Mouse (Mus musculus) mesoderm, embryonic 11.5 days (tissue): ENCODE measurements around the gene Mst1r.

Experiments
- DNase-seq: peaks from one replicate; pipeline ENCODE4 v3.0.0-alpha.2; 2012; ENCODE audit warnings: low read depth, low spot score

The Mst1r gene

DNA sequence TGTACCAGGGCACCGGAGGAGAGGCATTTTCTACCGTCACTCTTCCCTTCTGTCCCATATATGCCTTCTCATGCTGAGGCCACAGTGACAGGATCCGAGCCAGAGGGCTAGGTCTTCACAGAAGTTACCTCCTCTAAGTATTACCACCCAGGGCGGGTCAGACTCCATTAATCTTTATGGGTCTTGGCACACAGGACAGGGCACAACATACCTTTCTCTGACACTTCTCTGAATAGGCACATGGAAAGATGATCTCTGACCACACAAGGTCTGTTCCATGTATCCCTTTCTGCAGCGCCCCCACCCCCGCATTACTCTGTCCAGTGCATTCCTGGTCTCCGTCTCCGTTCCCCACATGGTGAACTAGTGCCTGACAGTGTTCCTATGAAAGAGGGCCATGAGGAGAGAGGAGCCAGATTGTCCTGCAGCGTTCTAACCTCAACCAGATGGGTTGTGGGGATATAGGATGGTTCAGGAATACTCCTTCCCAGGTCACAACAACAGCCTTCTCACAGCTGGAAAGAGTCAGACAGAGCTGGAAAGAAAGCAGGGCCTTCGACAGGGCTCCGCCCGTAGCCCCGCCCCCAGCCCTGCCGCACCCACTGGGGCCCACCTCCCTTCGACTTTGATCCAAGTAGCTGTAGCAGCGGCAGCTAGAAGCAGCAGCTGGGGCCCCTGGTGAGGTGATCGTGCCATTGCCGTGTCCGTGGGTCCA is at the start of gene Mst1r:
Gene Mst1r (plus strand): TSS at position 622 of the 715 bp plus-strand sequence.
- DNase-seq: peak; percentile 70

DNA sequence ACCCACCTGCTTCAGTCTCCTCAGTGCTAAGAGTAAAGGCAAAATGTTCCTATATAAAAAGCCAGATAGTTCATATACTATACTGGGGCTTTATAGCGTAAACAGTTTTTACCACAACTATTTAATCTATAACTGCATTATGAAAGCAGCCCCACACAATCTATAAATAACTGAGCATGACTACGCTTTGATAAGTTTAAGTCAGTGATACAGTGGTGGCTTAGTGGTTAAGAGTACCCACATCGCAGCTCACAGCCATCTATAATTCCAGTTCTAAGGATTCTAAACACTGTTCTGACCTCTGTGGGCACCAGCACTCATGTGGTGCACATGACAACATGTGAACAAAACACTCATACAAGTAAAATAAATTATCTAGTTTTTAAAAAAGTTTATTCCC is 48.3 kb upstream of the Mst1r start:
- no peak for DNase-seq

DNA sequence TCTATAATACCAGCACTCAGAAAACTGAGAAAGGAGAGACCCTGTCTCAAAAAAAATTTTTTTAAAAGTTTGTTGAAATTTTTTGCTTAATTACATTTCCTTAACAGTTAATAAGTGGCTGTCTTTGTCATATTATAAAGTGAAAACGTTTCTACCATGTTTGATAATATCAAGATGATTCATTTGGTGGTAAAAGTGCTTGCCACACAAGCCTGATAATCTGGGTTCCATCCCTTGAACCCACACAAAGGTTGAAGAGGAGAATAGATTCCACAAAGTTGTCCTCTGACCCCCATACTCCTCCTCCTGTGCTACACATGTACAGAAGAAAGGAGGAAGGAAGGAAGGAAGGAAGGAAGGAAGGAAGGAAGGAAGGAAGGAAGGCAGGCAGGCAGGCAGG is 42.2 kb upstream of the Mst1r start:
- DNase-seq: no peak

DNA sequence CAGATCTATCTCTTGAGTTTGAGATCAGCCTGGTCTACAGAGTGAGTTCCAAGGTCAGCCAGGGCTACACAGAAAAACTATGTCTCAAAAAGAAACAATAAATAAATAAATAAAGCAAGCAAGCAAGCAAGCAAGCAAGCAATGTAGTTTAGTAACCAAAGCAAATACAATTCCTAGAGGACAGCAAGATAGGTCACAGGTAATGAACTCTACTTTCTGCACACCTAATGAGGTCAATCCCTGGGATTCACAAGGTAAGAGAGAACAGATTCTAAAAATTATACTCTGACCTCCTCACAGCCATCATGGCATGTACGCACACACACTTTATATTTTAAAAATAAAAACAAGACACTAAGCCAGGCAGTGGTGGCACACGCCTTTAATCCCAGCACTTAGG is 40.6 kb upstream of the Mst1r start:
- DNase-seq: no peak

DNA sequence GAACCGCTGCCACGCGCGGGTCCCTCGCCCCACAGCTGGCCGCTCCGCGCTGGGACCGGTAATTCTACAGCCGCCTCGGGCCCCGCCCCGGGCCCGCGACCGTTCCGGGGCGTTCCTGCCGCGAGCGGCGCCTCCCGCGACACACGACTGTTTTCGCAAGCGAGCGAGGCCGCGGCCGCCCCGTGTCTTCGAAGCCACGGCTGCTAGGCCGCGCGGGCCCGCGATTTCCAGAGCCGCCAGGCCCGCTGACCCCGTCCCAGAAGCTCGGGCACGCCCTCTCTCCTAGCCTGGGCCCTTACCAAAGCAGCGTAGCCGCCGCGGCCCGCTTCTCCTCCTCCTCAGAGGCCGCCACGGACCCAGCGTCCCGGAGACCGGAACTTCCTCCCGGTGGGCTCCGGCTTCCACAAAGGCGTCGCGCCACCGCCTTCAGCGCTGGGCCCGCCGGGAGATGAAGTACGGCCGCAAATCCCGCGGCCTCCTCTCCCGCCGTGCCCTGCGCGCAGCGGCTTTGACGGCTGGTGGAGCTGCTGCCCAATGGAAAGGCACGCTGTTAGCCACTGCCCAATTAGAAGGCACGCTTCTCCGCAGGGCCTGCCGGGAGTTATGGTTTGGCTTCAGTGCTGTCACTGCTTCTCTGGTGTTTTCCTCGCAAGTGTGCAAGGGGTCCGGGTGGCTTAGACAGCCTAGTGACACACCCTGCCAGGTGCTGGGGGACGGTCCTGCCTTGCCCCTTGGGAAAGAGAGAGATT is 34.1 kb upstream of the Mst1r start:
- peak; percentile 95 for DNase-seq

DNA sequence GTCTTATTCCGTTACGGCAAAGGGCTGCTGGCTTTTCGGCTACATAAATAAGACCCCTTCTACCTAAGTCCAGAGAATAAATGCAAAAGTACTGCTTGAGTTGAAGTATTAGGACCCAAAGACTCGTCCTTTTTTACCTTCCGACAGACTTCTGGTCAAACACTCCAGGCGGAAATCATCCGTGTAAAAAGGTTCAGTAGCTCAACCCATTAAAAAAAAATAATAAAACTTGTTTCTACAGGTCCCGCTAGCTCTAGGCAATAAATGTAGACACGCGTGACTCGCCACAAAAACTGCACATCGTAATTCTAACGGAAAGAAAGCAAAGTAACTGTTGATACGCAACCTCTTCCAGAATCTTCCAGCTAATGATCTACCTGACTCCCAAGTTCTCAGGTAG is 33.5 kb upstream of the Mst1r start, which contains the start of gene Rbm6:
Gene Rbm6 (minus strand): TSS at position 101 of the 400 bp plus-strand sequence.
- DNase-seq: no peak

DNA sequence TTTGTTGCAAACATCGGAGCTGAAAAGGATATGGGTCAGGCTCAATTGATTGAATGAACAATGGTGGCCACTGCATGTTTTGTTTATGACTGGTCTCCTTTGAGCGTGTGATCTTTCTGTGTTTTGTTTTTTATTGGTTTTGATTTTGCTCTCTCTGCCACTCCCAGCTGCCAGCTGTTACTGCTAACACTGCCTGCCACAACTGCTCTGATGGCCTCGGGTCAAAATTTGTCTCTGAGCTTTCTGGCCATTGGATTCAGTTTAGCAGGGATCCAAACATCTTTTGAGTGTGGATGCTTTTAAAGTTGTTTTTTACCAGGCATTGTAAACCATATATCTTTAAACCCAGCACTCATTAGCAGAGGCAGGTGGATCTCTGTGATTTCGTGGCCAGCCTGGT is 26.3 kb upstream of the Mst1r start:
- DNase-seq: no peak

DNA sequence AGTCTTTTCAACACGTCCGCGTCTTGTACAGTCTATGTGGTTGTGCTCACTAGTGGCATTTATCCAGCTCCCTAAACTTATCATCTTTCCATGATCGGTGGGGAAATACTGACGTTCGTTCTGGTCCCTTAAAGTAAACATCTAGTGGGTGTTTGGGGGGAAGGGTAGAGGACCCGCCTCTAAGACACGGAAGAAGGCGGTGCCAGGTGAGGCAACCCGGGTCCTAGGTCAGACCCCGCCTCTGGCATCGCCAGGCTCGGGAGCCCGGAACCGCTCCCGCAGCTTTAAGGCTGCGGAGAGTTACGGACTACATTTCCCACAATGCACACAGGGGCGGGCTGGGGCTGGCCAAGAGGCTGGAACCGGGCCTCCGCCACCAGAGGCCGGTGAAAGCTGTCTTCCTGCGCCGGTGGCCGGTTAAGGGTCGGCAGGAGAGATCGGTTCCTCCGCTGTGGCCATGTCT is 18.8 kb upstream of the Mst1r start, which contains the start of gene Mon1a:
Gene Mon1a (plus strand): TSS at position 348 of the 463 bp plus-strand sequence.
- DNase-seq: peak; percentile 84

DNA sequence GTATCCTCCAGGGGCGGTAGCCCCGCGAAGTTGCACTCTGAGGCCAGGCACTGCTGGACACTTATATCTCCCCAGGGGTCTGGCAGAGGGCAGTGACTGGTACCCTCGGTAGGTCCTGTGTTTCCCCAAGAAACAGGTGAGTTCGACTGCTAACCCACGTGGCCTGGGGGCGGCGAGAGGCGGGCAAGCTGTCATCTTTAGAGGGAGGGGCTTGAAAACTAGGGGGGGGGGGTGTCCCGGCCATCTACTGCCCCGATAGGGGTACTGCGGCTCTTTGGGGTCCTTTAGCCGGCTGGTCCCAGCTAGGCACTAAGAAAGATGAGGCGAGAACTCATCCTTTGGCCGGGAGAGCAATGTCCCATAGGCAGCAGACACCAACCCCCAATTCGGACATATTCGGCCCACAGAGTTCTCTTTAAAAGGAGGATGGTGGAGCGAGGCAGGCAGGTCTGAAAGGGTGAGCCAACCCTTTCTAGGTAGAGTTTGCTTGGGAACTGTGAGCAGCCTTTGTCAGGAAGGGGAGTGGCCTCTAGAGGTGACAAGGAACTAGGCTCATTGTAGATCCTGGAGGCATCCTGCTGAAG is 18.3 kb upstream of the Mst1r start:
- DNase-seq: peak; percentile 50

DNA sequence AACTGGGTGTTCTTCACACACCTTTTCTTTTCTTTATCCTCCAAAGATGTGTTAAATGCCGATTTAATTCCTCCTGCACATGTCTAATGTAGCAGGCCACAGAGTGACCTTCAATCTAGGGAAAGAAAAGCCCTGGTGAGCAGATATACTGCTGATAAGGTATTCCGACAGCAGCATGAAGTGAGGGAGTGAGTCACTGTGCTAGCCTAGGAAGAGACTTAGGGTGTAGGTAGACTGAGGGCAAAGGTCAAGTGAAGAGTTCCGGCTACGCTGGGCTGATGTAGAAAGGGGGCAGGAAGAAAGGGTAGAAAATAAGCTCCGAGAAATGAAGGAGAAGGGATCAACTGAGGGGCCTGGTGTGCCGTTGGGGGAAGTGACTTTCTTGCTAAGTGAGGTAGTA is 16.4 kb upstream of the Mst1r start:
- DNase-seq: no peak

DNA sequence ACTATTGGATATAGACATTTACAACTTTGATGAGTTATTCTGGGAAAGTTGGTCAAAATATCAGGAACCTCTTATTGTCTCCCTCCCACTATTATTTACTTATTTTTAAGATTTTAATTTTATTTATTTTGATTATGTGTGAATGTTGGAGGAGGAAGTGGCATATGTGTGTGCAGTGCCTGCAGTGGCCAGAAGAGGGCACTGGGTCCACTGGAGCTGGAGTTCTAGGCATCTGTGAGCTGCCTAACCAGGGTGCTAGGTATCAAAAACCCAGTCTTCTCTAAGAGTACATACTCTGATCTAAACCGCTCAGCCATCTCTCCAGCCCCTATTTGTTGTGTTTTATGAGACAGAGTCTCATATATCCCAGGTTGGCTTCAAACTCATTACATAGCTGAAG is 15.7 kb upstream of the Mst1r start:
- no peak for DNase-seq

DNA sequence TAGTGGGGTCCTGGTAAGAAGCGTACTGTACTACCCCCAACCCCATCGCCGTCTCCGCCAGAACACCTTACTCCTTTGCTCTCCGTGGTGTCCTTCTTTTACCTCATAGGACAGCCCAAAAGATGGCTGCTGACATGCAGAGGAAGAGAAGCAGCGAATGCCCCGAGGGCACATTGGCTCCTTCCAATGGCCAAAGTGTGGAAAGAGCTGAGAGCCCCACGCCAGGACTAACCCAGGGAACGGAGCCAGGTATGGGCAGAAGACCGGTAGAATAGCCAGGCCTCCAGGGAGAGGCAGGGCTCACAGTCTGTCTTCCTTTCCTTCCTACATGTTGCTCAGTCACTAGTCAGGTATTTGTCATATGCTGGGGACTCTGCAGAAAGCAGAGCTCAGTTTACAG is 8.1 kb upstream of the Mst1r start:
- no peak for DNase-seq

DNA sequence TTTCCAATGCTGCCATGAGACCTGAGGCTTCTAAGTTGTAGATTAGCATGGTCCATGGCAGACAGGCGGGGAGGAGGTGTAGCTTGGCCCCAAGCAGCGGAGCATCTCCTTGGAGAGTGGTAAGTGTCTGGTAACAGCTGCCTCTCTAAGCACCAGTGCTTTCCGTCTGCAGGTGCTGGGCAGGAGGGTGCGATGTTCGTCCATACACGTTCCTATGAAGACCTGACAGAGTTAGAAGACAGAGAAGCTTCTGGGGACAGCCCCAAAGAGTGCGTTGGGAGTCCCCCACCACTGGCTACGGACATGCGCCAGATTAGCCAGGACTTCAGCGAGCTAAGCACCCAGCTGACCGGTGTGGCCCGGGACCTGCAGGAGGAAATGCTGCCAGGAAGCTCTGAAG is 6.8 kb upstream of the Mst1r start:
- no peak for DNase-seq

DNA sequence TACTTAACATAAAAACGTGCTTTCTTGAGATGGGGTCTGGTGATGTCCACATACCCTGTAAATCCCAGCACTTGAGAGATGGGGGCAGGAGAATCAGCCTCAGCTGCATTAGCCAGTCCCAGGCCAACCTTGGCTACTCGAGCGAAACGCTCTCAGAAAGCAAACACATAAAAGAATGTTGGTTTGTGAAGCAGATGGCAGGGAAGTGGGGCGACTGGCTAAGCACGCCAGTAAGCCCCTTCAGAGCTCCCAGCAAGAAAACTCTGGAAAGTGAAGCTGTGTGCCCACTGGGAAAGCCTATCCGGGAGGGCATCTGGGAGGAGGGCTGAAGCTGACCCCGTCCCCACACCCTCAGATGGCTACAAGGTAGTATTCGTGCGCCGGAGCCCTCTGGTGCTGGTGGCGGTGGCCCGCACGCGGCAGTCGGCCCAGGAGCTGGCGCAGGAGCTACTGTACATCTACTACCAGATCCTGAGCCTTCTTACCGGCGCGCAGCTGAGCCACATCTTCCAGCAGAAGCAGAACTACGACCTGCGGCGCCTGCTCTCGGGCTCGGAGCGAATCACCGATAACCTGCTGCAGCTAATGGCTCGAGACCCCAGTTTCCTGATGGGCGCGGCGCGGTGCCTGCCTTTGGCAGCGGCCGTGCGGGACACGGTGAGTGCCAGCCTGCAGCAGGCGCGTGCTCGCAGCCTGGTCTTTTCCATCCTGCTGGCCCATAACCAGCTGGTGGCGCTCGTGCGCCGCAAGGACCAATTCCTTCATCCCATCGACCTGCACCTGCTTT is 5.6 kb upstream of the Mst1r start:
- peak; percentile 89 for DNase-seq

DNA sequence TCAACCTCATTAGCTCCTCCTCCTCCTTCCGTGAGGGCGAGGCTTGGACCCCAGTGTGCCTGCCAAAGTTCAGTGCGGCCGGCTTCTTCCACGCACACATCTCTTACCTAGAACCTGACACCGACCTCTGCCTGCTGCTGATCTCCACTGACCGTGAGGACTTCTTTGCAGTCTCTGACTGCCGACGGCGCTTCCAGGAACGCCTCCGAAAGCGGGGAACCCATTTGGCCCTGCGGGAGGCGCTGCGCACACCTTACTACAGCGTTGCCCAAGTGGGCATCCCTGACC is 5.1 kb upstream of the Mst1r start:
- DNase-seq: no peak

DNA sequence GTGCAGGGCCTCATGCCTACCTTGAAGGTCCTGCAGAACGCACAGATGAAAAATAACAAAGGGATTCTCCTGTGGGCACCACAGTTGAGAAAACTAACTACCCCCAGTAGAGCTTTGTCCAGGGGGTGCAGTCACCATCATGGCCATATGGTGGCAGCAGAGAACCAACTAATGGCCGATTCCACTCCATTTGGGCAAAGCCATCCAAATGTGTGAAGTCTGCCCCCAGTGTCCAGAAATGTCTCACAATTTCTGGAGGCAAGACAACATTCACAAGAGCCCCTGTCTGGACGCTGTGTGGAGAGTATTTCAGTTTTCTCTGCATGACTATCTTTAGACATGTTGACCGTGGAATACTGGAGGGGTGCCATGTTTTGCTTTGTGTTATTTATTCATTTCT is 1.9 kb upstream of the Mst1r start:
- peak; percentile 90 for DNase-seq

DNA sequence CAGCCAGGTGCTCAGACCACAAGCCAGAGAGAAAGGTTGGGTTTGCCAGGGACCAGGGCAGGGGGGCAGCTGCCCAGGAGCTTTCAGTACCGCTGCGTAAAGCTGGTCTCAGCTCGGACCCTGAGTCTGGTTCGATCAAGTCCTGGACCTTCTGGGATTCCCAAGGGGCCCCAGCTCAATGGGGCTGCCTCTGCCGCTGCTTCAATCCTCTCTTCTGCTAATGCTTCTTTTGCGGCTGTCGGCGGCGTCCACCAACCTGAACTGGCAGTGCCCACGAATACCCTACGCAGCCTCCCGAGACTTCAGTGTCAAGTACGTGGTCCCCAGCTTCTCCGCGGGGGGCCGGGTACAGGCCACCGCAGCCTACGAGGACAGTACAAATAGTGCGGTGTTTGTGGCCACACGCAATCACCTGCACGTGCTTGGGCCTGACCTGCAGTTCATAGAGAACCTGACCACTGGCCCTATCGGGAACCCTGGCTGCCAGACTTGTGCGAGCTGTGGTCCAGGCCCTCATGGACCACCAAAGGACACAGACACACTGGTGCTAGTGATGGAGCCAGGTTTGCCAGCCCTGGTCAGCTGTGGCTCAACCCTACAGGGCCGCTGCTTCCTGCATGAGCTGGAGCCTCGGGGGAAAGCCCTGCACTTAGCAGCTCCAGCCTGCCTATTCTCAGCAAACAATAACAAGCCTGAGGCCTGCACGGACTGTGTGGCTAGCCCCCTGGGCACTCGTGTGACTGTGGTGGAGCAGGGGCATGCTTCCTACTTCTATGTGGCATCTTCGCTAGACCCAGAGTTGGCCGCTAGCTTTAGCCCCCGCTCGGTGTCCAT is 511 bp downstream of the Mst1r start:
- DNase-seq: no peak

DNA sequence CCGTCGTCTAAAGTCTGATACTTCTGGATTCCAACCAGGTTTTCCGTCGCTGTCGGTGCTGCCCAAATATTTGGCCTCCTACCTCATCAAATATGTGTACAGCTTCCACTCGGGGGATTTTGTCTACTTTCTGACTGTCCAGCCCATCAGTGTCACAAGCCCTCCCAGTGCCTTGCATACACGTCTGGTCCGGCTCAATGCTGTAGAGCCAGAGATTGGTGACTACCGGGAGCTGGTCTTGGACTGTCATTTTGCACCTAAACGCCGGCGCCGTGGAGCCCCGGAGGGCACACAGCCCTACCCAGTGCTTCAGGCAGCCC is 1.1 kb downstream of the Mst1r start:
- no peak for DNase-seq

DNA sequence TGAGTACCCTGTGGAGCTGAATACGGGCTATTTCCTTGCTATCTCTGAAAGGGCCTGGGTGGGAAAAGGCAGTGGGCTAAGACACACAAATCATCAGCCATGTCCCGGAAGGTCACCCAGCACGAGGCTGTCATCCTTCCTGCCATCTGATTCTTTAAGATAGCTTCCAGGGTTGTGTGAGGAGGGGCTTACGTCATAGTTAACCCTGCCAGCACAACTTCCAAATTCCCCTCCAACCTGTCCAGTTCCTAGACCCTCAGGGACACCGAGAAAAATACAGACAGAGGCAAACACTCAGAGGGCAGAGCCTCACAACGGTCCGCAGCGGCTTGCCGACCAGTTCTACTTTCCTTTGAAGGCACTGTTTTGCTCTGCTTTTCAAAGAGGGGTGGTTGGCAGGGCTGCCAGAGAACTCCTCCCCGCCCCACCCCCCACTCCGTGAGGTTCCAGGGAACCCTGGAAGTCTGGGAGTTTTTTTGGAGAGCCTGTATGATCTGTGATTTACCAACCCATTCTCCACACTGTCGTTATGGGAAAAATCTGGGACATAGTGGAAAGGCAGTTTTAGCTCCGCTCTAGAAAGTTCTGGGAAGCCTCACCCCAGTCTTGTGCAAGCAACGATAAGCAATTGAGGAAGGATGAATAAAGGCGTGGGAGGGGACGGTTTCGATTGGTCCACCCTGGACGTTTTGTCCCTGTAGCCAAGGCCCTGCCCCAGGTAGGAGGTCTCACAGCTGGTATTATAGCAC is 1.9 kb downstream of the Mst1r start:
- DNase-seq: no peak

DNA sequence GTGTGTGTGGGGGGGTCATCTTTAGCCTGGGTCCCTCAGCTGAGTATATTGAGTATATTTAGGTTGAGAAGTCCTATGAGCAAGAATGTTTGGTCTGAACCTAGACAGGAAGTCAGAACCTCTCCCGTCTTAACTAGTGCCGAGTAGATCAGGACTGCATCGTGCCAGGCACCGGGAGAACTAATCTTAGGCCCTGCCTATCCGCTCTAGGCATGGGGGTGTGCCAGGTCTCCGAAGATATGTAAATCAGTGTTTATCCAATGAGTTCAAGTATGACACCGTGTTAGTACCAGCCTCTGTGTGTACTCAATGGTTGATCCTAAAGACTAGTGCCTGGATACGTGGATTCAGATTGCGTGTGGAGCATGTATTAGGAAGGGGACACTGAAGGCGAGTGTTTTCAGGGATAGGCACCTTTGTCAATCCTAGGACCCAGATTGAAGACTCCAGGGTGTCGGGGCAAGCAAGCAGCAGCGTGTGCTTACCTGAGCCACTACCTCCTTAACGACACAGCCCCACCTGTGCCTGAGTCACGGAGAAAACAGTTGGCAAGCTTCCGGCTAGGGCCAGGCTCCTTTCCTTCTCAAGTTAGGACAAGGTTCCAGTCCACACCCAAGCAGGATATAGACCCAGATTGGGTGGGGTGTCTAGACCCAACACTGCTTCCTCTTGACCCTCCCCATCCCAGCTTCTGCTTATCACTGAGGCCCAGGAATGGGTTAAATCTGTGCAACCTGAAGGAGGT is 3.5 kb downstream of the Mst1r start:
- no peak for DNase-seq
